In genomic region chr7:109837651-109838050, GRCm38 (mm10) we compare ENCODE assay signal across 25 mouse cellular contexts. TPM values are rescaled to one million over a fixed set of nuclear protein-coding genes. Genes with fewer than 3 reads are reported as not detected.
"Had no signal": no experiment of that assay in that cellular context is flagged by ENCODE, and none has a peak within 500 bp of the region (broad histone marks: within the 10 kb centered on the region; RNA-seq: fewer than 3 reads in every experiment).

No protein-coding gene starts in this region.

- H3K27ac ChIP-seq: gastrocnemius, adult 2 months; heart, embryonic 10.5 days; hindbrain, embryonic 10.5 days; hindbrain, embryonic 12.5 days; hindbrain, embryonic 14.5 days; intestine, embryonic 15.5 days; limb, embryonic 13.5 days; limb, embryonic 15.5 days had no signal

- H3K9me3 ChIP-seq: heart, embryonic 10.5 days; heart, embryonic 12.5 days; hindbrain, embryonic 10.5 days; hindbrain, embryonic 12.5 days; intestine, embryonic 15.5 days; limb, embryonic 13.5 days; limb, embryonic 15.5 days had no signal

- H3K9ac ChIP-seq: heart, embryonic 12.5 days; hindbrain, embryonic 12.5 days; hindbrain, embryonic 14.5 days; intestine, embryonic 15.5 days; limb, embryonic 13.5 days; limb, embryonic 15.5 days had no signal

- H3K27me3 ChIP-seq: hindbrain, embryonic 12.5 days; intestine, embryonic 15.5 days had no signal

- H3K4me2 ChIP-seq: heart, embryonic 12.5 days; hindbrain, embryonic 12.5 days; hindbrain, embryonic 14.5 days; intestine, embryonic 15.5 days; limb, embryonic 15.5 days had no signal

- H3K4me3 ChIP-seq: gastrocnemius, adult 2 months; heart, embryonic 10.5 days; heart, embryonic 12.5 days; hindbrain, embryonic 10.5 days; hindbrain, embryonic 12.5 days; intestine, embryonic 15.5 days; limb, embryonic 13.5 days; limb, embryonic 15.5 days had no signal

- ATAC-seq: hindbrain, embryonic 16.5 days; inflammation-experienced regulatory T-cells, adult 6 months; intestine, embryonic 15.5 days; intestine, postnatal 0 days had no signal

- DNase-seq: gastrocnemius, adult 2 months; gastrocnemius, postnatal 10 days; gastrocnemius, postnatal 25 days; heart, adult 18-20 months; heart, postnatal 10 days; heart, postnatal 4 days; kidney, adult 18-20 months; kidney, adult 8-10 months; kidney, postnatal 10 days; kidney, postnatal 25 days; layer of hippocampus, adult 9-11 months; layer of hippocampus, postnatal 36 days; left cerebral cortex, postnatal 4 days had no signal

- H3K4me1 ChIP-seq: hindbrain, embryonic 10.5 days; hindbrain, embryonic 12.5 days; intestine, embryonic 15.5 days had no signal

- H3K36me3 ChIP-seq: heart, embryonic 10.5 days; heart, embryonic 12.5 days; hindbrain, embryonic 10.5 days; hindbrain, embryonic 12.5 days; intestine, embryonic 15.5 days; limb, embryonic 13.5 days; limb, embryonic 15.5 days had no signal

RNA-seq across cellular contexts. Expression of gene Scube2, which starts 27.8 kb away (rescaled TPM):
- polyA plus RNA-seq: inflammation-experienced regulatory T-cells, adult 6 months; liver, adult 2 months had no signal

RNA-seq across cellular contexts. Expression of gene Nrip3, which starts 55.8 kb away (rescaled TPM):
- polyA plus RNA-seq: liver, adult 2 months had no signal
